Mouse (Mus musculus) liver, adult 2 months (tissue): ENCODE results near the gene Traf6.

ENCODE experiments used
- CTCF ChIP-seq: fragments of 200-500 bp; IDR thresholded peaks from 2 replicates; pipeline ENCODE4 v1.5.1; 2011; ENCODE audit warnings: low read depth, low read length, control low read depth
- POLR2A ChIP-seq: fragments of 200-500 bp; IDR thresholded peaks from 2 replicates; pipeline ENCODE4 v1.6.1; 2011; ENCODE audit warnings: low read length, control low read depth; ENCODE audit not compliant: insufficient read depth; ENCODE audit errors: extremely low read depth

GRCm38 (mm10) chr2:101652921-101653597 is 25.2 kb upstream of the Traf6 start:
- TF ChIP-seq POLR2A, result no peak
- TF ChIP-seq CTCF, result peak; percentile 69
